ENCODE assay signal across 12 mouse cellular contexts in genomic region chr2:173251133-173251532, GRCm38 (mm10). TPM values are rescaled to one million over a fixed set of nuclear protein-coding genes. Genes with fewer than 3 reads are reported as not detected.
DNase-seq lines count a peak whose midpoint lies in the region; ATAC-seq and TF ChIP-seq lines count a peak whose summit lies in the region.
"Had no signal": no experiment of that assay in that cellular context is flagged by ENCODE, and none has a peak within 500 bp of the region (broad histone marks: within the 10 kb centered on the region; RNA-seq: fewer than 3 reads in every experiment).

No protein-coding gene starts in this region.

- no peaks in the 10 kb centered on the region for H3K36me3 ChIP-seq in forebrain, embryonic 15.5 days
- no peaks in the 10 kb centered on the region for H3K36me3 ChIP-seq in forebrain, embryonic 12.5 days (replicated peaks)
- H3K36me3 ChIP-seq in intestine, embryonic 14.5 days (ENCODE audit: control insufficient read depth, insufficient read depth, low read length), result no peaks in the 10 kb centered on the region
- H3K36me3 ChIP-seq in intestine, postnatal 0 days (ENCODE audit: control insufficient read depth, insufficient read depth), result no peaks in the 10 kb centered on the region
- 0 out of 2 replicates have a peak, but pooled peaks cover 2% of the 10 kb centered on the region for H3K36me3 ChIP-seq in neural tube, embryonic 11.5 days (ENCODE audit: control insufficient read depth, insufficient read depth, low read length)
- no peaks in the 10 kb centered on the region for H3K36me3 ChIP-seq in neural tube, embryonic 15.5 days
- H3K36me3 ChIP-seq in neural tube, embryonic 13.5 days, result no peaks in the 10 kb centered on the region
- H3K36me3 ChIP-seq: liver, embryonic 12.5 days; midbrain, embryonic 15.5 days had no signal

- WGBS in forebrain, embryonic 15.5 days, result 52% methylated on average over 7 of the region's 7 CpGs
- WGBS in forebrain, embryonic 12.5 days, result 61% methylated on average over 7 of the region's 7 CpGs
- WGBS in intestine, embryonic 14.5 days, result 56% methylated on average over 7 of the region's 7 CpGs
- 54% methylated on average over 7 of the region's 7 CpGs for WGBS in intestine, postnatal 0 days
- WGBS in neural tube, embryonic 11.5 days, result 56% methylated on average over 7 of the region's 7 CpGs
- WGBS in neural tube, embryonic 15.5 days, result 41% methylated on average over 7 of the region's 7 CpGs
- 48% methylated on average over 7 of the region's 7 CpGs for WGBS in neural tube, embryonic 13.5 days

- H3K9me3 ChIP-seq in forebrain, embryonic 15.5 days, result no peaks in the 10 kb centered on the region
- H3K9me3 ChIP-seq in forebrain, embryonic 12.5 days, result no peaks in the 10 kb centered on the region
- H3K9me3 ChIP-seq in intestine, embryonic 14.5 days (ENCODE audit: control insufficient read depth, low read length), result no peaks in the 10 kb centered on the region
- H3K9me3 ChIP-seq in intestine, postnatal 0 days (ENCODE audit: control insufficient read depth), result no peaks in the 10 kb centered on the region
- H3K9me3 ChIP-seq in neural tube, embryonic 11.5 days (ENCODE audit: control insufficient read depth, low read length), result no peaks in the 10 kb centered on the region
- H3K9me3 ChIP-seq in neural tube, embryonic 15.5 days (replicated peaks), result no peaks in the 10 kb centered on the region
- H3K9me3 ChIP-seq in neural tube, embryonic 13.5 days, result no peaks in the 10 kb centered on the region
- H3K9me3 ChIP-seq: liver, embryonic 12.5 days; midbrain, embryonic 15.5 days had no signal

- peaks cover 84% of the 10 kb centered on the region for H3K4me1 ChIP-seq in forebrain, embryonic 15.5 days
- peaks cover 89% of the 10 kb centered on the region for H3K4me1 ChIP-seq in forebrain, embryonic 12.5 days
- H3K4me1 ChIP-seq in intestine, embryonic 14.5 days (replicated peaks; ENCODE audit: control insufficient read depth, insufficient read depth, low read length), result peaks cover 91% of the 10 kb centered on the region
- peaks cover 15% of the 10 kb centered on the region for H3K4me1 ChIP-seq in intestine, postnatal 0 days (replicated peaks; ENCODE audit: control insufficient read depth, insufficient read depth, low read length)
- peaks cover 83% of the 10 kb centered on the region for H3K4me1 ChIP-seq in neural tube, embryonic 11.5 days (ENCODE audit: control insufficient read depth, insufficient read depth, low read length)
- H3K4me1 ChIP-seq in neural tube, embryonic 15.5 days, result peaks cover 89% of the 10 kb centered on the region
- H3K4me1 ChIP-seq in neural tube, embryonic 13.5 days (replicated peaks), result peaks cover 97% of the 10 kb centered on the region
- H3K4me1 ChIP-seq: liver, embryonic 12.5 days had no signal

- peak overlapping the region; percentile 20; the same call in 1 of the 2 replicates for H3K27ac ChIP-seq in forebrain, embryonic 15.5 days (replicated peaks)
- no peak overlapping the region for H3K27ac ChIP-seq in forebrain, embryonic 12.5 days
- peak overlapping the region; percentile 38; the same call in 1 of the 2 replicates for H3K27ac ChIP-seq in intestine, embryonic 14.5 days (ENCODE audit: low read depth)
- H3K27ac ChIP-seq in intestine, postnatal 0 days (ENCODE audit: low read depth, low read length), result no peak overlapping the region
- H3K27ac ChIP-seq in neural tube, embryonic 11.5 days (ENCODE audit: low read depth, low read length), result no peak overlapping the region; the same call in 1 of the 2 replicates
- no peak overlapping the region for H3K27ac ChIP-seq in neural tube, embryonic 15.5 days (replicated peaks)
- peak overlapping the region; percentile 38 for H3K27ac ChIP-seq in neural tube, embryonic 13.5 days (replicated peaks)
- H3K27ac ChIP-seq: liver, embryonic 12.5 days; midbrain, embryonic 15.5 days had no signal

- ATAC-seq in forebrain, embryonic 15.5 days (replicated peaks), result no peak
- no peak for ATAC-seq in forebrain, embryonic 12.5 days (ENCODE audit: low FRiP score)
- ATAC-seq in intestine, embryonic 14.5 days (replicated peaks; ENCODE audit: low FRiP score, low TSS enrichment, low read depth), result no peak
- ATAC-seq in intestine, postnatal 0 days, result no peak
- no peak for ATAC-seq in neural tube, embryonic 11.5 days (ENCODE audit: insufficient read depth, low FRiP score, low TSS enrichment)
- no peak for ATAC-seq in neural tube, embryonic 15.5 days (ENCODE audit: low FRiP score)
- no peak for ATAC-seq in neural tube, embryonic 13.5 days (ENCODE audit: low read depth)
- ATAC-seq: liver, embryonic 12.5 days; midbrain, embryonic 15.5 days had no signal

- no peak for DNase-seq in intestine, embryonic 14.5 days (ENCODE audit: low spot score)
- no peak for DNase-seq in neural tube, embryonic 11.5 days (ENCODE audit: low spot score)
- DNase-seq in right cerebral cortex, postnatal 36 days (ENCODE audit: low spot score in 2 of 2), result no peak
- DNase-seq: cerebellum, adult 11 months; retina, postnatal 1 day had no signal

- no peak overlapping the region for H3K4me2 ChIP-seq in forebrain, embryonic 15.5 days (replicated peaks)
- H3K4me2 ChIP-seq in forebrain, embryonic 12.5 days, result no peak overlapping the region
- no peak overlapping the region for H3K4me2 ChIP-seq in intestine, embryonic 14.5 days (ENCODE audit: low read length)
- H3K4me2 ChIP-seq in intestine, postnatal 0 days (replicated peaks; ENCODE audit: low read depth), result no peak overlapping the region; the same call in 1 of the 2 replicates
- no peak overlapping the region for H3K4me2 ChIP-seq in neural tube, embryonic 11.5 days (ENCODE audit: low read depth)
- H3K4me2 ChIP-seq in neural tube, embryonic 15.5 days, result no peak overlapping the region
- H3K4me2 ChIP-seq in neural tube, embryonic 13.5 days, result no peak overlapping the region
- H3K4me2 ChIP-seq: liver, embryonic 12.5 days; midbrain, embryonic 15.5 days had no signal

- no peaks in the 10 kb centered on the region for H3K27me3 ChIP-seq in forebrain, embryonic 15.5 days
- H3K27me3 ChIP-seq in forebrain, embryonic 12.5 days, result 0 out of 2 replicates have a peak, but pooled peaks cover 4% of the 10 kb centered on the region
- no peaks in the 10 kb centered on the region for H3K27me3 ChIP-seq in intestine, embryonic 14.5 days (replicated peaks; ENCODE audit: control insufficient read depth, insufficient read depth, low read length)
- H3K27me3 ChIP-seq in intestine, postnatal 0 days (replicated peaks; ENCODE audit: control insufficient read depth, insufficient read depth, low read length), result no peaks in the 10 kb centered on the region
- no peaks in the 10 kb centered on the region for H3K27me3 ChIP-seq in neural tube, embryonic 11.5 days (ENCODE audit: control insufficient read depth, insufficient read depth, low read length)
- H3K27me3 ChIP-seq in neural tube, embryonic 15.5 days (replicated peaks), result no peaks in the 10 kb centered on the region
- H3K27me3 ChIP-seq in neural tube, embryonic 13.5 days, result no peaks in the 10 kb centered on the region
- H3K27me3 ChIP-seq: midbrain, embryonic 15.5 days had no signal

- TF ChIP-seq CTCF in intestine, postnatal 0 days (IDR thresholded peaks at IDR 0.05; ENCODE audit: low read depth), result no peak

- H3K9ac ChIP-seq in forebrain, embryonic 15.5 days (replicated peaks), result no peak overlapping the region
- H3K9ac ChIP-seq in forebrain, embryonic 12.5 days, result no peak overlapping the region
- H3K9ac ChIP-seq in intestine, embryonic 14.5 days (ENCODE audit: low read length), result peak overlapping the region; percentile 1; the same call in 1 of the 2 replicates
- H3K9ac ChIP-seq in intestine, postnatal 0 days (ENCODE audit: low read depth, low read length), result no peak overlapping the region
- 0 out of 2 replicates have a peak overlapping the region, but pooled peaks have one; percentile 18 for H3K9ac ChIP-seq in neural tube, embryonic 11.5 days (ENCODE audit: low read length)
- no peak overlapping the region for H3K9ac ChIP-seq in neural tube, embryonic 15.5 days (replicated peaks)
- H3K9ac ChIP-seq in neural tube, embryonic 13.5 days, result no peak overlapping the region
- H3K9ac ChIP-seq: liver, embryonic 12.5 days; midbrain, embryonic 15.5 days had no signal

- H3K4me3 ChIP-seq in forebrain, embryonic 15.5 days, result no peak overlapping the region
- no peak overlapping the region for H3K4me3 ChIP-seq in forebrain, embryonic 12.5 days (replicated peaks)
- no peak overlapping the region for H3K4me3 ChIP-seq in intestine, embryonic 14.5 days (ENCODE audit: low read depth, low read length)
- H3K4me3 ChIP-seq in intestine, postnatal 0 days (ENCODE audit: low read depth, low read length), result no peak overlapping the region
- H3K4me3 ChIP-seq in neural tube, embryonic 11.5 days (ENCODE audit: low read depth, low read length), result no peak overlapping the region
- H3K4me3 ChIP-seq in neural tube, embryonic 15.5 days (replicated peaks), result no peak overlapping the region
- H3K4me3 ChIP-seq in neural tube, embryonic 13.5 days, result no peak overlapping the region
- H3K4me3 ChIP-seq: liver, embryonic 12.5 days; midbrain, embryonic 15.5 days had no signal

RNA-seq across cellular contexts. Expression of gene Pmepa1, which starts 25.2 kb away (rescaled TPM):
- polyA plus RNA-seq in forebrain, embryonic 15.5 days (2015; fragmentation: Nextera tagmentation; extraction: Ambion mirVana), result 6.8 and 7.5 TPM in 2 replicates
- 3.7 and 4.7 TPM in 2 replicates for polyA plus RNA-seq in forebrain, embryonic 12.5 days (2016; fragmentation: Nextera tagmentation; extraction: Ambion mirVana)
- 10.4 and 12.0 TPM in 2 replicates for polyA plus RNA-seq in intestine, embryonic 14.5 days (2014; fragmentation: Nextera tagmentation; extraction: Ambion mirVana)
- polyA plus RNA-seq in intestine, postnatal 0 days (2015; fragmentation: Nextera tagmentation; extraction: Ambion mirVana), result 5.9 and 6.4 TPM in 2 replicates
- polyA plus RNA-seq in neural tube, embryonic 11.5 days (2014; fragmentation: Nextera tagmentation; extraction: Ambion mirVana), result 5.3 and 5.9 TPM in 2 replicates
- 4.5 and 4.6 TPM in 2 replicates for polyA plus RNA-seq in neural tube, embryonic 15.5 days (2015; fragmentation: Nextera tagmentation; extraction: Ambion mirVana)
- 5.2 and 6.0 TPM in 2 replicates for polyA plus RNA-seq in neural tube, embryonic 13.5 days (2015; fragmentation: Nextera tagmentation; extraction: Ambion mirVana)

RNA-seq across cellular contexts. Expression of gene Zbp1, which starts 32.4 kb away (rescaled TPM):
- polyA plus RNA-seq in forebrain, embryonic 15.5 days (2015; fragmentation: Nextera tagmentation; extraction: Ambion mirVana), result 0.11 and 0.23 TPM in 2 replicates
- 0.34 TPM in 1 of 2 replicates, not detected in the other for polyA plus RNA-seq in forebrain, embryonic 12.5 days (2016; fragmentation: Nextera tagmentation; extraction: Ambion mirVana)
- 0.65 and 0.90 TPM in 2 replicates for polyA plus RNA-seq in intestine, embryonic 14.5 days (2014; fragmentation: Nextera tagmentation; extraction: Ambion mirVana)
- polyA plus RNA-seq in intestine, postnatal 0 days (2015; fragmentation: Nextera tagmentation; extraction: Ambion mirVana), result 13.9 and 14.0 TPM in 2 replicates
- polyA plus RNA-seq in neural tube, embryonic 11.5 days (2014; fragmentation: Nextera tagmentation; extraction: Ambion mirVana), result not detected in 2 replicates
- polyA plus RNA-seq in neural tube, embryonic 15.5 days (2015; fragmentation: Nextera tagmentation; extraction: Ambion mirVana), result 0.08 and 3.6 TPM in 2 replicates
- polyA plus RNA-seq in neural tube, embryonic 13.5 days (2015; fragmentation: Nextera tagmentation; extraction: Ambion mirVana), result 0.22 and 0.40 TPM in 2 replicates

Comparison
In these comparisons a context has a peak if more than half of its experiments do, and no peak if none do; other contexts are left out.
1. H3K27ac ChIP-seq: peak in forebrain, embryonic 15.5 days (single experiment), intestine, embryonic 14.5 days (single experiment) and neural tube, embryonic 13.5 days (single experiment); none in forebrain, embryonic 12.5 days (single experiment), intestine, postnatal 0 days (single experiment), neural tube, embryonic 11.5 days (single experiment) and neural tube, embryonic 15.5 days (single experiment).
2. H3K9ac ChIP-seq: peak in intestine, embryonic 14.5 days (single experiment) and neural tube, embryonic 11.5 days (single experiment); none in forebrain, embryonic 15.5 days (single experiment), forebrain, embryonic 12.5 days (single experiment), intestine, postnatal 0 days (single experiment), neural tube, embryonic 15.5 days (single experiment) and neural tube, embryonic 13.5 days (single experiment).